Mouse (Mus musculus) subcutaneous adipose tissue, adult 2 months (tissue): Measurements from ENCODE around the gene Zfp937. TPM values are rescaled to one million over a fixed set of nuclear protein-coding genes. Genes with fewer than 3 reads are reported as not detected.

Source experiments
- polyA plus RNA-seq: library from polyadenylated mRNA; depleted of rRNA; stranded (reverse); fragments of >200 nt; gene quantifications from 2 replicates; pipeline ENCODE4 v1.2.3, GENCODE M21; 2012; ENCODE audit warnings: low replicate concordance; rRNA removed

Zfp937 gene
- polyA plus RNA-seq, result 0.53 and 1.3 TPM in 2 replicates

DNA sequence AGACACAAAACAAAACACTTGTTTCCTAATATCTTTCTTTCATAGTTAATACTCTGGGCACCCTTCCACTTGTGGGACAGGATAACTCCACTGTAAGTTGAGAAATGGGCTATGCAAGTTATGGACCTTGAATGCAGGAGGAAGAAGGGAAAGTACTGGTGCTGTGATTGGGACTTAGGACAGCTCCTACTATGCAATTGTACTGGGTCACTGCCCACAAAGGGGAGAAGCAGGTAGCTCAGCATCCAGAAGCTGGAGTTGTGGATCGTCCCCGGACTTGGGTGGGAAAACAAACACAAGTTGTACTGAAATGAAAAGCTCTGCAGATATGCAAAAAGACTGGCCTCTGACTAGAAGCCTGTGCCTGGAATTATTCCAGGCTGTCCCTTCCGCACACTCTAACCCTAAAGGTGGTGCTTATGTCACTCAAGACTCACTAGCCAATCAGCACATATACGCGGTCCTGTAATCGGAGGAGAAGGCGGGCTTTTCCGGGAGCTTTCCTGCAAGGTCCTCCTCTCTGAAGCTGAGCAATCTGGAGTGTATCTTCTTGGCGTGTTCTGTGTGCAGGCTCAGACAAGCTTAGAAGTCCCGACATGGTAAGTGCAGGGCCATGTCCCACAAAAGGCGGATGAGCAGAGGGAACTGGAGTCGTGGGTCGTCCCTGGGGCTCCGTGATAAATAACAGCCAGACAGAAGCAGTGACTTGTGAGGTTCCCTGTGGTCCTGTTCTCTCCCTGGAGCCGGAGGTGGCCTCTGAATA, at the start of gene Zfp937:
Gene Zfp937, plus strand, starts transcription at position 474 of the 763 bp plus-strand sequence.

DNA sequence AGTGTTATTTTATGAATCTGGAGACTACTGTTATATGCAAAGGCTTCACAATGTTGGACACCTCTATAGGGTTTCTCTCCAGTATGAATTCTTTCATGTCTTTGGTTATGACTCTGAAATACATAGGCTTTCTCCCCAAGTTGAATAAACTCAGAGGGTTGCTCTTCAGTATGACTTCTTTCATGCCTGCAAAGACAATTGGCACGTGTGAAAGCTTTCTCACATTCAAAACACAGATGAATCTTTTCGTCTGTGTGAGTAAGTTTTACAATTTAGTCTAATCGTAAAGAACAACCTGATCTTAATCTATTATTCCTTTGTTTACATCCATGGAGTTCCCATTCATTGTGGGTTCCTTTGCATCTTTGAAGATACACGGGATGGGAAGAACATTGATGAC, 38.3 kb upstream of the Zfp937 start, which contains the start of gene Gm10770:
Gene Gm10770, minus strand, starts transcription at position 101 of the 400 bp plus-strand sequence.

GRCm38 (mm10) chr2:150181570-150181999, 36.3 kb upstream of the Zfp937 start, which contains the start of gene Gm14139:
TSS of gene Gm14139 (plus strand) at chr2:150181755.

DNA sequence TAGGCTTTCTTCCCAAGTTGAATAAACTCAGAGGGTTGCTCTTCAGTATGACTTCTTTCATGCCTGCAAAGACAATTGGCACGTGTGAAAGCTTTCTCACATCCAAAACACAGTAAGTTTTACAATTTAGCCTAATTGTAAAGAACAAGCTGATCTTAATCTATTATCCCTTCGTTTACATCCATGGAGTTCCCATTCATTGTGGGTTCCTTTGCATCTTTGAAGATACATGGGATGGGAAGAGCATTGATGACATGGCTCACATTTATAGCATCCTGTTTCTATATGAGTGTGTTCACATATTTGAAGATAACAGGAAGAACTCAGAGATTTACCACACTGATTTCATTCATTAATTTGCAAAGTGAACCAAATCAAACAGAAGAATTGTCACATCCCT, 37.6 kb downstream of the Zfp937 start, which contains the start of gene Gm21994:
Gene Gm21994, minus strand, starts transcription at position 101 of the 400 bp plus-strand sequence.

GRCm38 (mm10) chr2:150257291-150257690, 39.4 kb downstream of the Zfp937 start, which contains the start of gene Gm14124:
TSS of gene Gm14124 (plus strand) at chr2:150257517.

Other genes starting within 250 kb of the Zfp937 start
- 2.4 and 2.6 TPM in 2 replicates for gene Zfp120, start 81.4 kb upstream of the Zfp937 start, polyA plus RNA-seq
- not detected in 2 replicates for gene Gm10770, start 38.4 kb upstream of the Zfp937 start, polyA plus RNA-seq
- not detected in 2 replicates for gene Gm14139, start 36.3 kb upstream of the Zfp937 start, polyA plus RNA-seq
- gene Gm21994, start 37.5 kb downstream of the Zfp937 start, polyA plus RNA-seq, result 0.40 and 0.58 TPM in 2 replicates
- gene Gm14124, start 39.4 kb downstream of the Zfp937 start, polyA plus RNA-seq, result not detected in 2 replicates
- not detected in 2 replicates for gene Gm10130, start 105.6 kb downstream of the Zfp937 start, polyA plus RNA-seq
- 2.2 and 3.1 TPM in 2 replicates for gene 3300002I08Rik, start 144.7 kb downstream of the Zfp937 start, polyA plus RNA-seq
- 0.27 and 0.55 TPM in 2 replicates for gene Zfp442, start 233.4 kb downstream of the Zfp937 start, polyA plus RNA-seq